Mouse (Mus musculus) mature B cell (primary cell): Measurements from ENCODE around the gene Lst1.

Source experiments
- in situ Hi-C: fragments of 300-500 bp; cut with MboI; formaldehyde crosslinking; loops from 2 replicates; pipeline ENCODE4 v1.14.3; 2019

The Lst1 gene

DNA sequence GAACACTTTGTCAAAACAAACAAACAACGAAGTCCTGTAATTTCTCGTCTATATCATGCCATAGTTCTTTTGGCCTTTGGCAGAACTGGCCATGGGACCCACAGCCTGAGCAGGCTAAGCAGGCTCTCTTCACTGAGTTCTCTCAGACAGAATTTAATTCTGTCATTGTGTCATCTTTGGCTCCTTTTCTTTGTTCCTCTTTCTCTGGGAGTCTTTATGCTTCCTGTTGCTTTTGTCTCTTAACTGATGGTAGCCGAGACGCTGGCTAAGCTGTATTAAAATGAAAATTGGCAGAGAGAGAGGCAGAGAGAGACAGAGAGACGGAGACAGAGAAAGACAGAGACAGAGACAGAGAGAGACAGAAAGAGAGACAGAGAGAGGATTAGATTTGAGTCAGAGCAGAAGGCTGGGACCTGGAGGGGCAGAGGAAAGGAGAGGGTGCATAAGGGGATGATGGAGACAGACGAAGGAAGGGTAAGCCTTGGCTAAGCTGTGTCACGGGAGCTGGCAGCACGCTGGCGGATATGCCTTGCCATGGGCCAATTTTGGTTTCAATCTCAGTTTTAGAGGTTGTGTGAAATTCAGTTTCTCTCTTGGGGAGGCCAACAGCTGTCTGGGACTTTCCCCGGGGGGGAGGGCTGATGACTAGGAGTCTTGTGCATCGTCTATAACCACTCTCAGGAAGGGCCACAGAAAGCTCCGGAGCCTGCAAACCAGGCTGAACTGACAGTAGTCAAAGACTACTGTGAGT lies 21.7 kb upstream of the Lst1 start:
- in situ Hi-C loops = no loop called here

DNA sequence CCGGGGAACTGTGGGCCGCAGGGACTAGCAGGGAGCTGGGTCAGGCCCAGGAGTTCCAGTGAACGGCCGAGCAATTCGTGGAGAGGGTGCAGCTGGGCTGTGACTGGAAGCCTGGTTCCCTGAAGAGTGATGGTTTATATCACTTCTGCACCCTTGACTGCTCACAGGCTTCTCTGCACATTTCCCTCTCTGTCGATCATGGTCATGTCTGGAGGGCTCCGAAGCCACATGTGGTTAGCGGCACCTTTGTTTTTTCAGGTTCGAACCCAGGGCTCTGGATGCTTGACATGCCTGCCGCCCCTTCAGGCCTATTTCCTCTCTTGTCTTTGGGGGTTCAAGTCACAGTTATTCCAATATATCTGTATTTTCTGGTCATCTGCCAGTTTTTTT lies 17.1 kb upstream of the Lst1 start:
- in situ Hi-C loops = no loop called here

DNA sequence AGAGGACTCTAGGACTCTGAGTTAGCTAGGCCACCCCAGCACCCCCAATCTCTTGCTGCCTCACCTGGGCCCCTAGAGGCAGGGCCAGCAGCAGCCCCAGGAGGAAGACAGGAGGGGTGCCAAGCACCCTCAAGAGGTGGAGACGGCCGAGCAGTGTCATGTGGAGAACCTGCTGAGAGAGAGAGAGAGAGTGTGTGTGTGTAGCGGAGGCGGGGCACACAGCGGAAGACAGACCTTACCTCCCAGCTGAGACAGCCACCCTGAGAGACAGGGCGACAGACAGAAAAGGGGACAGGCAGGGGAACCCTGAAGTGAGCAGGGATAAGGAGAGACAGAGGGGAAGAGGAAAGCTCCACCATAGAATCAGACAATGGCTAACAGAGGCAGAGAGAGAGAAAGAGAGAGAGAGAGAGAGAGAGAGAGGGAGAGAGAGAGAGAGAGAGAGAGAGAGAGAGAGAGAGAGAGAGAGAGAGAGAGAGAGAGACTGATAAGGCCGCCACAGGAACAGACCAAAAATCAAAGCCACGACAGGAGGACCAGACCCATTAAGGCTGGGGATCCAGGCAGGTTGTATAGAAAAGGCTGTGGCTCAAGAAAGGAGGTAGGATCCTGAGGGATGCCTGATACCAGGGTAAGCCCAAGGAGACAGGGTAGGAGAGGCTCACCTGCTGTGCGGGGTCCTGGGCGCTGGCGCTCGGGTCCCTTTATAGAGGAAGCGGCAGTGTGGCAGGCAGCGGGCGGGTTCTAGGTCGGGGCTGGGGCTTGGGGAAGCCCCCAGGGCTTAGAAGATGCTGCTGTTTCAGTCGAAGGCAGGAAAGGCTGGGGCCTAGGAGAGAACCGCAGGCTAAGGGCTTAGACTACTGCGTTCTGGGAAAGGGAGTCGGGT lies 16.5 kb upstream of the Lst1 start, which contains the start of gene Lta:
Gene Lta, minus strand, starts transcription at position 858 of the 886 bp plus-strand sequence.
- in situ Hi-C loops = no loop called here

DNA sequence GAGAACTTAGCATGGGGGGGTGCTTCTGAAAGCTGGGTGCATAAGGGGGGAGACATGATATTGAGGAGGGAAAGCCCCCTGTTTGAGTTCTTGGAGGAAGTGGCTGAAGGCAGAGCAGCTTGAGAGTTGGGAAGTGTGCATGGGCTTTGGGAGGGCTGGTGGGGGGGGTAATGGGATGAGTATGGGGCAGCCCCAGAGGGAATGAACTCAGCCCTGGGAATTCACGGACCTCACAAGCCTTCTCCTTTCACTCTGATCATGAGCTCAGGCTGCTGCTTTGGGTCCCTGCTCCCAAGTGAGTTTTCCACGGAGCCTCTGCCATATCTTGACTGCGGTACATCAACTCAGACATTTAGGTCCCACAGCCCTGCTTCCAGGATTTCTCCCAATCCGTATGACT lies 14.2 kb upstream of the Lst1 start:
- in situ Hi-C loops = no loop called here

DNA sequence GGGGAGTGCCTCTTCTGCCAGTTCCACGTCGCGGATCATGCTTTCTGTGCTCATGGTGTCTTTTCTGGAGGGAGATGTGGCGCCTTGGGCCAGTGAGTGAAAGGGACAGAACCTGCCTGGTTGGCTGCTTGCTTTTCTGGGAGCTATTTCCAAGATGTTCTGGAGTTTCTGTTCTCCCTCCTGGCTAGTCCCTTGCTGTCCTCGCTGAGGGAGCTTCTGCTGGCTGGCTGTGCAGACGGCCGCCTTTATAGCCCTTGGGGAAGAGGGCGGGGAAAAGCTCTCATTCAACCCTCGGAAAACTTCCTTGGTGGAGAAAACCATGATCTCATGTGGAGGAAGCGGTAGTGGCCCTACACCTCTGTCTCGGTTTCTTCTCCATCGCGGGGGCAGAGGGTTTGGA lies 13.5 kb upstream of the Lst1 start, which contains the start of gene Tnf:
Gene Tnf, minus strand, starts transcription at position 221 of the 400 bp plus-strand sequence.
- in situ Hi-C loops = no loop called here

DNA sequence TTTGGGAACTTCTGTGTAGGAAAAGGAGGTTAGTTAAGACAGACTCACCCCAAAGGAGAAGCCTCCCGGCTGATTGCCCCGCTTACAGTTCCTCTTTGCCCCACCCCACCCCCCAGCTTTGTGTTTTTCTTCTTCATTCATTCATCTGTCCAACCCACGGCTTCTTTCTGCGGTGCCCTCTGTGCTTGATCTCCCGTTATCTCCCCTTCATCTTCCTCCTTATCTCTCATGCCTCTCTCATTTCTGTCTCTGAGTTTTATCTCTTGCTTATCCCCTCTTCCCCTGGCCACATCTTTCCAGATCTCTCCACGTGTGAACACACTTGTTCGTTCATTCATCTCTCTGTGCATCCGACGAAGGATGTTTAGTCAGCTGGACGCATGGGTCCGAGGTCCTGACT lies 12.9 kb upstream of the Lst1 start:
- in situ Hi-C loops = no loop called here

DNA sequence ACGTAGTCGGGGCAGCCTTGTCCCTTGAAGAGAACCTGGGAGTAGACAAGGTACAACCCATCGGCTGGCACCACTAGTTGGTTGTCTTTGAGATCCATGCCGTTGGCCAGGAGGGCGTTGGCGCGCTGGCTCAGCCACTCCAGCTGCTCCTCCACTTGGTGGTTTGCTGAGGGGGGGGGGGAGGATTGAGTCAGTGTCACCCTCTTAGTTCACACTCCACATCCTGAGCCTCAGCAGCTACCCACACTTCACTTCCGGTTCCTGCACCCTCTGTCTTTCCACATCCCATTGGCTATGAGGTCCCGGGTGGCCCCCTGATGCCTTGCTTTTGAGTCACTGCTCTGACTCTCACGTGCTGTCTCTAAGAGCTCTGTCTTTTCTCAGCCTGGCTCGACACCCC lies 12.2 kb upstream of the Lst1 start:
- in situ Hi-C loops = no loop called here

DNA sequence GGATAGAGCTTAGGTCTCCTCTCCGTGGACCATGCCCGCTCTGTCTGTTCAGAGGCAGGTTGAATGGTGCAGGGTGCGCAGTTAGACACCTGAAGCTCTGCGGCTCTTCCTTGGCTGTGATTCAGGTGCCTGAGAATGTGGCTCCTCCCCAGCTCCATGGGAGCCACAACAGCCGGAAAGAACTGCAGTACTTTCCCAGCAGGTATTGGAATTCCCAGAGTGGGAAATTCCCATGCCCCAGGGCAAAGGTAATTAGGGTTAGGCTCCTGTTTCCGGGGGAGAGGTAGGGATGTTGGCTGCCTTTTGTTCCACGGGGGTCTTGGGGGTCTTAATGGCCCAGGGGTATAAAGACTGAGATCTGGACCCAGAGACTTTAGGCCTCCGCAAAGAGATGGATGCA lies 10.7 kb upstream of the Lst1 start:
- in situ Hi-C loops = no loop called here

DNA sequence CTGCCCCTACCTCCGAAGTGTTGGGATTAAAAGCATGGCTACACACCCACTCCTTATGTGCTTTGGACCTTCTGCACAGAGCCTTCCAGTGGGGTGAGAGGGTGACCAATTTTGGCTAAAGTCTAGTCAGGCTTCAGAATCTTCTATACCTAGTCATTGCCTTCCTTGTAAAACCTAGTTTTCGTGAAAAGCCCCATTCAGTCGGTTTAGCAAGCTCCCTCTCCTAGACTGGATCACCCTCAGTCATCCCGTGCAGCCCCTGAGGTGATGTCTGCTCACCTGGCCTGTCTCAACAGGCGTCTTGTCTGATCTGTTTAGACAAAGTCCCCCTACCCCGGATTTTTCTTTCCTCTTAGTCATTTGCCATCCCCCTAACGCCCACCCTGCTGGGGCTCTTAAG lies 9.8 kb upstream of the Lst1 start:
- in situ Hi-C loops = no loop called here

DNA sequence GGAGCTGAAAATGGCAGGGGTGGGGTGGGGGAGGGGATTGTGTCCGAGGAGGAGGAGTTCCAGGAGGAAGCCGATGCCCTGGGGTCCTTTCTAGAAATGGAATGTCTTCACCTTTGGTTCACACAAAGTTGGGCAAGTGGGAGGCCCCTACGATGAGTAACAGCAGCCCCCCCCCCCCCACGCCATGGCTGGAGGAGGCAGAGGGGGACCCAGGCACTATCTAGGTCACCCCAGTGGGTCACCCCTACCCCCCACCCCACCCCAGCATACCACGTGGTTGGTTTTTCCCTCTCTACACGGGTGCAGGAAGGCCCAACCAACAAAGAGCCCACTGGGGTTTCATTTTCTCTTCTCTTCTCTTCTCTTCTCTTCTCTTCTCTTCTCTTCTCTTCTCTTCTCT lies 8.9 kb upstream of the Lst1 start:
- in situ Hi-C loops = no loop called here

DNA sequence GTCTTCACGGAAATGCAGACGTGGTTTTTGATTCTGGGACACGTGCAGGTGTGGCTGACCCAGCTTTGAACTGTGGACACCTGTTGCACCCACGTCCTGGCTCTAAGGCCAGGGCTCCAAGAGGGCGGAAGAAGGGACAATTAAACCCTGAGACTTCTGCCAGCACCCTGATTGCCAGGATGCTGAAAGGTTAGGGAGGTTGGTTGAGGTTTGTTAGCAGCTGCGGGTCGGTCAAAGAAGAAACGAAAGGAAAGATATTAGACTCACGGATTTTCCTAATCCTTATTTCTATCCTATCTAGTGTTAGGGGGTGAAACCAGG lies 8.0 kb upstream of the Lst1 start:
- in situ Hi-C loops = no loop called here

DNA sequence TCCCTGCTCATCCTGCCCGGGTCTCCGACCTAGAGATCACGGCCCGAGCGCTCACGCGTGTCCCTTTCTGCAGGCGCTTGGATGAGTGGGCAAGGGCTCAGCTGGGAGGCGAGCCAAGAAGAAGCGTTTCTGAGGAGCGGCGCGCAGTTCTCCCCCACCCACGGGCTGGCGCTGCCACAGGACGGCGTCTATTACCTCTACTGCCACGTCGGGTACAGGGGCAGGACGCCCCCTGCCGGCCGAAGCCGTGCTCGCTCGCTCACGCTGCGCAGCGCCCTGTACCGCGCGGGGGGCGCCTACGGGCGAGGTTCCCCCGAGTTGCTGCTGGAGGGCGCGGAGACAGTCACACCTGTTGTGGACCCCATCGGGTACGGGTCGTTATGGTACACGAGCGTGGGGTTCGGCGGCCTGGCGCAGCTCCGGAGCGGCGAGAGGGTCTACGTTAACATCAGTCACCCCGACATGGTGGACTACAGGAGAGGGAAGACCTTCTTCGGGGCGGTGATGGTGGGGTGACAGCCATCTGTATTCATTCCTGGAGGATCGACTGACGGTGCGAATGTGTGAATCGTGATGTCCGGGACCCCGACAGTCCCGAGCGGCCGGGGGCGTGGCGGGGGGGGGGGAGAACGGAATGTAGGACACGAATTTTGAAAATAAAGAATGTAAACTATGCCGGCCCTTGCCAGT lies 7.5 kb upstream of the Lst1 start:
- in situ Hi-C loops = no loop called here

DNA sequence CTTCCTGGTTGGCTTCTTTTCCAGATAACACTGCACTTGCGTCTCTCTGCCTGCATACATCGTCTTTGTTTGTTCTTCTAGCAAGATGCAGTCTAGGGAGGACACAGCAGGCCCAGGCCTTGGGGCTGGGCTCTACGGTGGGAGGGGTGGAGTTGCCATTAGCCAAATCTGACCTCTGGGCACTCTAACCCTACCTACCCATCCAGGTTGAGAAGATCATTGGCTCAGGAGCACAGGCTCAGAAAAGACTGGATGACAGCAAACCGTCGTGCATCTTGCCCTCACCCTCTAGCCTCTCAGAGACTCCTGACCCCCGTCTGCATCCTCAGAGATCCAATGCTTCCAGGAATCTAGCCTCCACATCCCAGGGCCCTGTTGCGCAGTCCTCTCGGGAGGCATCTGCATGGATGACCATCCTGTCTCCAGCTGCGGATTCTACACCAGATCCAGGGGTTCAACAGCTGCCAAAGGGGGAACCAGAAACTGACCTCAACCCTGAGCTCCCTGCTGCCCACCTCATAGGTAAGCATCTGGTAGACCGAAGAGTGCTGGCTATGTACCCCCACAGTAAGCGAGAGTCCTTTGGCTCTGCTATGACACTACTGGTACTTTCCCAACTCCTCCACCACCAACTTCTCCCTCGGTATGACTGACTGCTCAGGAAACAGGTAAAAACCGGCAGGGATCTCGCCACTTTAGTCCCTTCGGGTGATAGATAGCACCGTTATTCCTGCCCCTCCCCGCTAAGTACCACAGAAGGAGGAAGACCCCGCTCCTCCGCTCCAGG lies 6.8 kb upstream of the Lst1 start:
- in situ Hi-C loops = no loop called here

DNA sequence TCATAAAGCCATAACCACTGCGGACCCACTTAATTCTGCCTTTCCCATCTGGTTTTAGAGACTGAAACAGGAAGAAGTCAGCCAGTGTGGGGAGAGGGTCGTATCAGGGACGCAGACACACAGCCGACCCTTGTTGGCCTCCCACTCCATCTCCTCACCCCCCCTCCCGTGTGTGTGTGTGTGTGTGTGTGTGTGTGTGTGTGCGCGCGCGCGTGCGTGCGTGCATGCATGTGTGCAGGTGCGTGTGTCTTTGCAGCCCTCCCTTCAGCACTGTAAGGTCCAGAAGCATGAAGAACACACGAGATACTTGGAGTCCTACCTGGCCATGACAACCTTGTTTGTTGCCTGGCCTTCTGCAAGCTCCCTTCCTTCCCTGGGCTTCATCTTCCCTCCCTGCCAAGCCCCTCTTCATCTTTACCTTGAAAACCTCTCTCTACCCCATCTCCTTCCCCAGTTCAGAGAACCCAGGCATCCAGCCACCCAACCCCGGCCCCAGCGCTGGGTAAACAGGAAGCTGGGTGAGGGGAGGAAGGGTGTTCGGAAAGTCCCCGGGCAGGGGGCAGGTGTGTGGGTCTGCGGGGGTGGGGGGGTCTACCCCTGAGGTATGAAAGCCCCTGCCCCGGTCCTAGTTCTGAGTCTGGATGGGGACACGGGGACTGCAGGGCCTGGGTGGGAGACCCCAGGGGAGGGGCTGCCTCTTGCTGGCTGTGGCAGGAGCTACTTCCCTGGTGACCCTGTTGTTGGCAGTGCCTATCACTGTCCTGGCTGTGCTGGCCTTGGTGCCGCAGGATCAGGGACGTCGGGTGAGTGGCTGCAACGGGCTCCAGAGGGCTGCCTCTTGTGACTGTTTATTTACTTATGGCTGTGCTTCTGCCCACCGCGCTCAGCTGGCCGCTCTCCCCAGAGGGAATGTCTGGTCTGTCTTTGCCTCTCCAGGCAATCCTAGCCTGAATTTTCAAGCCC lies 5.9 kb upstream of the Lst1 start, which contains the start of gene Ltb:
Gene Ltb, plus strand, starts transcription at position 559 of the 963 bp plus-strand sequence.
- in situ Hi-C loops = no loop called here

DNA sequence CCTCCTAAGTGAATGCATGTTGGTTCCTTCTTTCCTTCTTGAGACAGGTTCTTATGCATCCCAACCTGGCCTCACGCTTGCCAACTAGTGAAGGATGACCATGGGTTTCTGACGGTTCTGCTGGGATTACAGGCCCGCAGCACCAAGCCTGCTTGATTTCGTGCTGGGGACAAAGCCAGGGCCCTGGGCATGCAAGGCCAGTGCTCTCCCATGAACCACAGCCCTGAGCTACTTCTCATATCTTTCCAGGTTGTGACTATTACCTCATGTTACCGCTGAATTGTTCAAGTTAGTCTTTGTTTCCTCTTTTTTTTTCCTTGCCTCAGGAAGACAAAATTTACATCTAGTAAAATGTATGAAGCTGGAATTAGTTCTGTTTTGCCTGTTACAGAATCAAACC lies 4.7 kb upstream of the Lst1 start:
- in situ Hi-C loops = no loop called here

DNA sequence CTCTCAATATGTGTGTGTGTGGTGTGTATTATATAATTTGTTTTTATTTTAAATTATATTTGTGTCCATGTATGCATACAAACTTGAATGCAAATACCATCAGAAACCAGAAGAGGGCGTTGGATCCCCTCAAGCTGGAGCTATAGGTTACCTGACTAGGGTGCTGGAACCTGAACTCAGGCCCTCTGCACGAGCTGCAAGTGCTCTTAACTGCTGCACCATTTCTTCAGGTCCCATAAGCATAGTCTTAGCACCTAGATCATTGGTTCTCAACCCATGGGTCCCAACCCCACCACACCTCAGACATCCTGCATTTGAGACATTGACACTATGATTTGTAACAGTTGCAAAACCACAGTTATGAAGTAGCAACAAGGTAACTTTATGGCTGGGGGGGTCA lies 3.5 kb upstream of the Lst1 start:
- in situ Hi-C loops = no loop called here

DNA sequence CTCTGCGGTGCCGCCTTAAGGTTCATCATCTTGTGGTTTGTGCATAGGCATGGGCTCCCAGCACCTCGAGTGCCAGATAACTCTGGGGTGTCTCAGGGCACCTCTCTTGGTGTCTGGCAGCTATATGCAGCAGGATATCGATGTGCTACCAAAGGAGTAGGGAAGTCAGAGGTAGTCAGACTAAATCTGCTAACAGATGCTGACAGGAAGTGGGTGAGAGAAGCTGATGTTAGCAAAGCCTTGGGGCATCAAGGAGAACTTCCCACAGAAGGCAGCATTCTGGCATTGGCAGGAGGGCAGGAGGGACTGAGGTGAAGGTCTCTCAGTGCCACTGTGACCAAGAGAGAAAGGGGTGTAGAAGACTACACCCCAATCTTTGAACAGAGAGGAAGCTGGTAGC lies 1.9 kb upstream of the Lst1 start:
- in situ Hi-C loops = no loop called here

DNA sequence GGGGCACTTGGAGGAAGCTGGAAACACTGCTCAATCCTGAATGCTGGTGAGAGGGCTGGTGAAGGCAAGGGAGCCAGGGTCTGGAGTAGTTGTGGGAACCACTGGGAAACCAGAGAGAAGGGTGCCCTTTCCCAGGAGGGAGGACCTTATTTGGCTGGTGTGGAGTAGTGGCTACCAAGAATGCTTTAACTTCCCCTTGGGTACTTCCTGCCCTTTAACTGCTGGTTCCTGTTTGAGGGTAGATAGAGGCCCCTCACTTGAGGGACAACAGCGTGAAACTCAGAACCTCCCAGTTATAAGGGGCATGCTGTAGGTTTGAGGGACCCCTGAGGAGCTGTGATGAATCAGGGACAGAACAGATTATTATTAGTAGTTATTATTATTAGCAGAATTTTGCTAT lies 947 bp upstream of the Lst1 start:
- in situ Hi-C loops = no loop called here

DNA sequence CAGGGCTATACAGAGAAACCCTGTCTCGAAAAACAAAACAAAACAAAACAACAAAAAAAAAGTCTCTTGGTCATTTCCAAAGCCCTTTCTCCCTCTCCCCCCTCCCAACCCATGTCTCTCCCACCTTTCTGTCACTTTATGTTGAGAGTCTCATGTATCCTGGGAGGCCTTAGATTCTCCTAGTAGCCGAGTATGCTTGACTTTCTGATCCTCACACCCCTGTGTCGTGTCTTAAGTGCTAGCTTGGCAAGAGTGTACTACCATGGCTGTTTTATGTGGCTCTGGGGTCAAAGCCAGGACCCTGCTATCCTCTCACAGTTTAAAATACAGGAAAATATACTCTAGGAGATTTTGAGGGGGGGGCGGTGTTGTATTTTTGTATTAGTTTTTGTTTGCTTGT lies 894 bp downstream of the Lst1 start:
- in situ Hi-C loops = no loop called here

DNA sequence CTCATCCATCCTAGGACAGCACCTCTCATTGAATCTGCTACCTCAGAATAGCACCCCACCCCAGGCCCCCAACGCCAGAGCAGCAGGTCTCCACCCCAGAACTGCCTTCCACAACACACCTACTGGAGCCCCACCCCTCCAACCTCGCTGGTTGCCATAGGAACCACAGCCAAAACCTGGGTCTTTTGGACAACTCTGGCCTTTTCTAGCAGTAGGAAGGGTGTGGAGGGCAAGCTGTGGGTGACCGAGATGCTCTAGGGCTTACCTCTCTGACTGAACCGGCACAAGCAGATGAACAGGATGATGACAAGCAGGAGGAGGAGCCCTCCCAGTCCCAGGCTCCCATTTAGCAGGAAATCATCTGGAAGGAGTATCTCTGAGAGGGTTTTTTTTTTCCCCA lies 1.6 kb downstream of the Lst1 start:
- in situ Hi-C loops = no loop called here
